Mouse (Mus musculus) right cerebral cortex, postnatal 4 days (tissue): ENCODE measurements around the gene Trim31.

Experiments used
- DNase-seq: peaks from one replicate; pipeline ENCODE4 v3.0.0-alpha.2; 2022

The Trim31 gene

DNA sequence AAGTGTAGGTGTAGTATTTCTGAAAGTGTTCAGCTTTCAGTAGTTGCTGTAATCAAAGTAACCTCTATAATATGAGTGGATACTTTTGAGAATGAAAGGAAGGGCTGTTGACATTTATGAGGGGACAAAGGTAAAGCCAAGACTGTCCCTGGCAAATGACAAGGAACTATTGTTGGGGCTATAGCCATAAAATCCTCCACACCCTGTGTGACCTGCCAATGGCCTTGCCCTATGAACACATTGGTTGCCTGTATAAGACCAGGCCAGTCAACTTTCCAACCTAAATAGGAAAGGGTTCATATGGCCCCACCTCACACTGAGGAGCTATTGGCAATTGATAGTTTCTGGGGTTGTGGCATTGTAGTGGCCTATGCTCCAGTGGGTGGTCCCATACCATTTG is 853 bp upstream of the Trim31 start:
- DNase-seq: no peak

- no peak for DNase-seq
Measured at GRCm38 (mm10) chr17:36899376-36899775, 1.5 kb downstream of the Trim31 start.

GRCm38 (mm10) chr17:36900001-36900400 is 2.1 kb downstream of the Trim31 start:
- no peak for DNase-seq

DNA sequence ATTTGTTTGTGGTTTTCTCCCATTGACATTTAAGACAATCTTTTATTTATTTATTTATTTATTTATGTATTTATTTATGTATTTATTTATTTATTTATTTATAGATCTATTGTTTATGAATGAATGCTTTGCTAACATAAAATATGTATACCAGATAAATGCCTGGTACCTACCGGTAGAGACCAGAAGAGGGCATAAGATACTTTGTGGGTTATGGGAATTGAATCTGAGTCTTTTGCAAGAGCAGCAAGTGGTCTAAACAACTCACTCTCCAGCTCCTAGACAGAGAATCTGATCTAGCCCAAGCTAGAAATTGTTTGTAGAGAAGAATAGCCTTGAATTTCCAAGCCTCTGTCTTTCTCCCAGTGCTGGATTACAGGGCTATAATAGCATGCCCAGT is 2.8 kb downstream of the Trim31 start:
- DNase-seq: no peak

DNA sequence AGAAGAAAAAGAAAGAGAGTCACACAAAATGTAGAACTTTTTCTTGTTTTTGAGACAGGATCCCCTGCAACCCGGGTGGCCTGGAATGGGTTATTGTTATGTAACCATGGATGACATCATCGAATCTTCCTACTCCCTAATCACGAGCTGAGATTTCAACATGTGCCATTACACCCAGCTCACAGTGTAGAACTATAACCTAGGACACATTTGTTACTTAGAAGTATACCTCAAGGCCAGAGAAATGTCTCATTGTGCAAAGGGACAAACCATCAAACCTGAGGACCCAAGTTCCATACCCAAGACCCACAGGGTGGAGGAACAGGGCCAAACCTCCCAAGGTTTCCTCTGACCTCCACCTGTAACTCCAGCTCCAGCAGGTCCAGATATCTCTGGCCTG is 5.7 kb downstream of the Trim31 start:
- no peak for DNase-seq

- no peak for DNase-seq
Measured at GRCm38 (mm10) chr17:36908235-36908634, 10.3 kb downstream of the Trim31 start.

- no peak for DNase-seq
Measured at GRCm38 (mm10) chr17:36909802-36910201, 11.9 kb downstream of the Trim31 start.

GRCm38 (mm10) chr17:36912031-36912430 is 14.1 kb downstream of the Trim31 start:
- DNase-seq: no peak

- peak; percentile 81 for DNase-seq
Measured at GRCm38 (mm10) chr17:36914108-36914507, 16.2 kb downstream of the Trim31 start.

DNA sequence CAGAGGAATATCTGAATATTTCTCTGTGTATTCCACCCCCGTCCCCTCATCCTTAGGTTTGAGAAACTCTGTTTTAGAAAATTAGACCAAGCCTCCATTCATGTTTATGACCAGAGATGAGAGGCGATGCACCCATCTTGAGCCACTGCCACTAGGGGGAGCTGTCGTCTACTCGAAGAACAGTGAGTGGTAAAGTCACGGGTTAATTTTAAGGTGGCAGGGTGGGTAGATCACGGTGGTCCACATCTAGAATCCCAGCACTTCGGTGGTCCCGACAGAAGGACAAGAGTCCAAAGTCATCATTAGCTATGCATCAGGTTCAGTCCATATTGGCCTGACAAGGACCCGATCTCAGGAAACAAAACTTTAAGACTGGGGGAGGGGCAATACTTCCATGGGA is 17.2 kb downstream of the Trim31 start:
- peak; percentile 73 for DNase-seq

DNA sequence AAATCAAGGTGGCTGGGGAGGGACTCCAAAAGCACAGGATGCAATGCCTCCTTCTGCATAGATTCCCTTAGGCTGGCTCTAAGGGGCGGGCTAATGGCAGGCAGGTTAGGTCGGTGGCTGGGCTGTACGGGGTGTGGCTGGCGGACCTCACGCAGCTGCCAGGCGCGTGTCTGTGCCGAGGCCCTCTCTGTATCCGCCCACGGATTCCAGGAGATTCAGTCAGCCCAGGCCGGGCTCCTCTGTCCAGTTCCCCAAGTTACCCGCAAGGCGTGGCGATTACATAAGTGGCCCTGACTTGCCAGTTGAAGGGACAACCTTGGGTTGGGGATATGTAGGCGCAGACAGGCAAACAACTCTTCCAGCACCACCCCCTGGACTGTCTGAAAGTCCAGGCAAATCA is 22.3 kb downstream of the Trim31 start:
- DNase-seq: no peak

- DNase-seq: no peak
Measured at GRCm38 (mm10) chr17:36922715-36923114, 24.8 kb downstream of the Trim31 start.

DNA sequence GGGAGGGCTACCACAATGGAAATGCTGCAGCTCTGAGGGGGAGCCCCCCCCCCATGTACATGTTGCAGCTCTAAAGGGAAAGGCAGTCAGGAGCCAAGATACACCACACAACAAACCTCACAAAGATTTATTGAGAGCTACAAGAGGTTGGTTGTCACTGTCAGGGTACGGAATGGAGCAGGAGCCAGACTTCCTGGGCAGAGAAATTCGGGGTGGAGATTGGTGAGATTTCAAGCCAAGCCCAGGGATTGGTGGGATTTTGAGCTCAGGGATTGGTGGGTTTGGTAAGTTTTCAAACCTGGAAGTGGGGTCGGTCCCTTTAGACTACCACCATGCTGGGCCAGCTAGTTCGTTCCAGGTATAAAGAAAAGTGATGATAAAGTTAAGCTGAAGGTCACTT is 25.6 kb downstream of the Trim31 start:
- DNase-seq: no peak

GRCm38 (mm10) chr17:36927496-36928120 is 29.7 kb downstream of the Trim31 start:
- no peak for DNase-seq

DNA sequence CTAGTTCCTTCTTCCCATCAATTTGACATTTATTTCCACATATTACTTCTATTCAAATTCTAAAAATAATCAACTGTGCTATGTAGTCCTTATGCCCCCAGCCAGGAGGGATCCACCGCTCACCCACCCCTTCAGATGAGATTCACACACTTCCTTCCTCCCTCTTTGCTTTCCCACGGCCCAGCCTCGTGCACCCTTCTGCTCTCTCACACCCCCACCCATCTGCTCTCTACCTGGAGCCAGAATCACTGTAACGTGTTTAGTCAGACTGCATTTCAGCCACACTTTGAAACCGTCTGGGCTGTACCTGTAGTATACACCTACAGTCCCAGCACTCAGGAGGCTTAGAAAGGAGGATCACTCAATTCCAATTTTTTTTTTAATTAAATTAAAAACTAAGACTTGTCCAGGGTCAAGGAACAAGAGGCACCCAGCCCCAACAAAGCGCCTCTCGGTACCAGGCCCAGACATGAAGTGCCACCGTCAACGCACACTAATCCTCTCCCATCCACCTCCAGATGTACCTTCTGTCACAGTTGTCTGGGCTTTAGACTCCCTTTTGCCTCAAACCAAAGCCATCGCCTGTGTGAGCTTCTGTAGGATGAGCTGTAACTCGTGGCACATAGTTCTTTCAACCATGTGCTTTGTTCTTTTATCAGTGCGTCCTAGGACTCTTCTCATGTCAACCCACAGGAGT is 31.5 kb downstream of the Trim31 start:
- no peak for DNase-seq

DNA sequence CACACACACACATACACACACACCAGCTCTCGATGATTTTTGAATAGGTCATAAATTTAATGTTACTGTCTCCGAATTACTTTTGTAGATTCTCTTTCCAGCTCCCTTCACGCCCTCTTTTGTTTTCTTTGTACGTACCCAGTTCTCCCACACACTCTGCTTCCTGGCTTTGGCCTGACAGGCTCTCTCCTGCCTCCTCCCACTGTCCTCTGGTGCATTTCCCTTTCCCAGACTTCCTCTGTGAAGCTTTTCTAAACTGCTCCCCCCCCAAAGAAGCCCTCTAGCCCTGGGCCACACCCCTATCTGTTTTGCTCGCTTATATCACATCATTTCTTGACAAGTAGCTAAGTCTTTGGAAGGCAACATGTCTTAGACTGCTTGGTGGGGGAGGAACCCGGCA is 32.3 kb downstream of the Trim31 start:
- no peak for DNase-seq

GRCm38 (mm10) chr17:36931130-36931529 is 33.2 kb downstream of the Trim31 start:
- DNase-seq: no peak

DNA sequence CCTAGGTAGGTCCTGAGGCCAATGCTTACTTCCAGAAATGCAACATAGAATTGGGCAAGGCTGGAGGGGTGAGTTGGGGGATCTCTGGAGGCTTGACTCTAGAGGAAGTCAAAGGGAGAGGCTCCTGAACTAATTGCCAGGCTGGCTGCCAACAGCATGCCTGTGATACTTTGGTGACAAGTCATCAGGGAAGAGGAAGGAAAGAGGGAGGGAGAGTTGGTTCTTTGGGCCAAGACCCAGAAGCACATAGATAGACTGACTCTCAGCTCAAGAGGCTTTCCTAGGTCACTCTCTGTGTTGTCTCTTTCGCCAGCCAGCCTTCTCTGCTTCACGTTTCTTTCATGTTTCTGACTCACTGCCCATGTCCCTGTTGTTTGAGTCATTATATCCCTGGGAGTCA is 33.9 kb downstream of the Trim31 start:
- no peak for DNase-seq

DNA sequence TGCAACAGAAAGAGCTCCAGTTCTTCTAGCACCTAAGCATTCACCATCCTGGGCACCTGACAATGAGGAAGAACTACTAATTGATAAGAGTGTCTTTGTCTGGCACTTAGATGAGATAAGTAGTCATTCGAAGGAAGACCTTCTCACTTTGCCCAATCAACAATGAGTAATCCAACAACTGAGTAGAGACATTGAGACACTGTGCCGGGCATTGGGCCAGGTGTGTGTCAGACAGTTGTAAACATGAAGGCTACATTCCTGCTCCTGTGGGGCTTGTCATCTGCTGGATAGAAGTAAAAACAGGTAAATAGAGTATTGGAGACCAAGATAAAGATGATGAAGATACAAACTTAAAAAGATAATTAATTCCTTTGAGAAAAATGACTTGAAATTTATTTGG is 40.1 kb downstream of the Trim31 start:
- DNase-seq: no peak

GRCm38 (mm10) chr17:36942391-36942790 is 44.5 kb downstream of the Trim31 start:
- DNase-seq: peak; percentile 21

DNA sequence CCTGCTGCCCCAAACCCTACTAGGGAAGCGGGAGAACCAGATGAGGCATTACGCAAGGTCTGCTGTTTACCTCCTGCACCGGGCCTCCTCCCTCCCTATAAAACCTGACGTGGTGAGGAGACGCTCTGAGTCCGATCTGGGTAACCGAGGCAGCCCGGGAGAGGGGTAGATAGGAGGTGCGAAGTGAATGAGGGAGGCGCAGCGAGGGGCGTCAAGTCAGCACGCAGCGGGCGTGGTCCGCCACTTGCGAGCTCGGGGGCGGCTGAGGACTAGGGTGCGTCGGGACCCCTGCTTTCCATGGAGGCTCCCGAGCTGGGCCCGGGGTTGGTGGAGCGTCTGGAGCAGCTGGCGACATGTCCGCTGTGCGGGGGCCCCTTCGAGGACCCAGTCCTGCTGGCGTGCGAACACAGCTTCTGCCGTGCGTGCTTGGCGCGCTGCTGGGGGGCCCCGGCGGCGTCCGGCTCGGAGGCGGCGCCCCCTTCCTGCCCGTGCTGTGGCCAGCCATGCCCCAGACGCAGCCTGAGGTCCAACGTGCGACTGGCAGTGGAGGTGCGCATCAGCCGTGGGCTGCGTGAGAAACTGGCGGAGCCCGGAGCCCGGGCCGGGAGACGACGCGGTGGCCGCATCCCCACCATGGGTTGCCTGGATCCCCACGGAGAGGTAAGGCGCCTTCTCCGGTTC is 45.0 kb downstream of the Trim31 start, which contains the start of gene Rnf39:
TSS of gene Rnf39 (plus strand) at position 128 of the 681 bp plus-strand sequence.
- DNase-seq: peak; percentile 21

DNA sequence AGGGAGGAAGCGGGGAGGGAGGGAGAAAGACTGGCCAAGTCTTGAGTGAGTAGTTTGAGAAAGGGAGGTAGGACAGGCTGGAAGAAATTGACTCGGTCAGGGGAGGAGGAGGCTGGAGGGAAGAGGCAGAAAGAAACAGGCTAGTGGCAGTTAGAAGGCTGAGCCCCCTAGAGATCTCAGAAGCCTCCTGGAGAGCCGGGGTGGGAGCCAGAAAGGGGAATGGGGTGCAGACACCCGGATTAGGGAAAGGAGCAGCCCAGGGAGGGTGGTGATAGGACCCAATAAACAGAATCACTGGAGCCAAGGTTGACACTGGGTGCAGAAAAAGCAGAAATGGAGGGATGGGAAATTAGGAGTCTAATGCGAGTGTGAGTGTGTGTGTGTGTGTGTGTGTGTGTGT is 45.8 kb downstream of the Trim31 start:
- no peak for DNase-seq

- DNase-seq: no peak
Measured at GRCm38 (mm10) chr17:36944121-36944775, 46.3 kb downstream of the Trim31 start.
